Mouse (Mus musculus) liver, embryonic 14.5 days (tissue): ENCODE data around the gene Orc3. TPM values are rescaled to one million over a fixed set of nuclear protein-coding genes. Genes with fewer than 3 reads are reported as not detected.

ENCODE experiments used
- ATAC-seq: fragments of 200-750 bp; cut with Nextera tagmentation; 2 replicates; pipeline ENCODE4 v1.8.0; 2017; ENCODE audit warnings: moderate number of reproducible peaks, mild to moderate bottlenecking, moderate library complexity; ENCODE audit not compliant: insufficient read depth
- DNase-seq, 3 experiments: peaks; one replicate each; pipeline ENCODE4 v3.0.0-alpha.2; 2012 to 2013; ENCODE audit warnings: low read depth in 3 of 3, low spot score in 3 of 3
- H3K27ac ChIP-seq: fragments of 300-500 bp; sonication (generic); 2 replicates; pipeline ENCODE4 v1.5.1; 2014; ENCODE audit warnings: moderate library complexity, mild to moderate bottlenecking, control low read depth, inconsistent platforms
- H3K27me3 ChIP-seq: fragments of 300-500 bp; sonication (generic); 2 replicates; pipeline ENCODE4 v1.6.1; 2014; ENCODE audit warnings: mild to moderate bottlenecking, low read length, moderate library complexity; ENCODE audit not compliant: control insufficient read depth, insufficient read depth
- H3K36me3 ChIP-seq: fragments of 300-500 bp; sonication (generic); replicated peaks from 2 replicates; pipeline ENCODE4 v1.6.1; 2014; ENCODE audit warnings: low read depth; ENCODE audit not compliant: control insufficient read depth, insufficient read depth
- H3K4me1 ChIP-seq, 2 experiments: fragments of 200-500 bp in 1 of 2; fragments of 300-500 bp in 1 of 2; sonication (generic) in 1 of 2; replicated peaks; 2 replicates each; pipeline ENCODE4 v1.6.1; 2012 to 2014; ENCODE audit warnings: antibody characterized with exemption in 1 of 2, inconsistent platforms in 1 of 2, low read length in 1 of 2; ENCODE audit not compliant: control insufficient read depth in 2 of 2, insufficient read depth in 2 of 2
- H3K4me2 ChIP-seq: fragments of 300-500 bp; sonication (generic); 2 replicates; pipeline ENCODE4 v1.6.1; 2014; ENCODE audit warnings: low read depth, mild to moderate bottlenecking, control low read depth, moderate library complexity
- H3K4me3 ChIP-seq, 2 experiments: fragments of 200-500 bp in 1 of 2; fragments of 300-500 bp in 1 of 2; sonication (generic) in 1 of 2; 2 replicates each; pipeline ENCODE4 v1.5.1; 2012 to 2014; ENCODE audit warnings: low read depth in 2 of 2, low read length in 2 of 2, mild to moderate bottlenecking in 2 of 2, control low read depth in 1 of 2, inconsistent platforms in 1 of 2, moderate library complexity in 1 of 2; ENCODE audit not compliant: insufficient read depth in 1 of 2
- H3K9ac ChIP-seq: fragments of 300-500 bp; sonication (generic); replicated peaks from 2 replicates; pipeline ENCODE4 v1.6.1; 2014; ENCODE audit warnings: mild to moderate bottlenecking, control low read depth, moderate library complexity
- H3K9me3 ChIP-seq: fragments of 300-500 bp; sonication (generic); 2 replicates; pipeline ENCODE4 v1.6.1; 2016; ENCODE audit warnings: low read length, mixed read lengths; ENCODE audit not compliant: control insufficient read depth
- CTCF ChIP-seq: IDR thresholded peaks from 2 replicates; pipeline ENCODE4 v1.5.1; 2016; ENCODE audit warnings: antibody characterized with exemption, low read depth, control low read depth
- EP300 ChIP-seq: IDR thresholded peaks from 2 replicates; pipeline ENCODE4 v1.6.1; 2016; ENCODE audit warnings: antibody characterized with exemption, low read depth
- WGBS: fragments of 180-500 bp; shearing (Covaris S2); extraction: QIAGEN DNeasy Blood & Tissue Kit; methylation state at CpG from one replicate; pipeline ENCODE4 v1.1.7; 2014; ENCODE audit not compliant: insufficient replicate concordance; 5-methylcytosine and 5-hydroxymethylcytosine counted together
- polyA plus RNA-seq, 2 experiments: library from polyadenylated mRNA; depleted of rRNA in 1 of 2; stranded (reverse) in 1 of 2; unstranded in 1 of 2; fragments of >200 nt; fragmentation: Nextera tagmentation in 1 of 2; extraction: Ambion mirVana in 1 of 2; gene quantifications; 2 replicates each; pipeline versions ENCODE4 v1.2.1 to v1.2.3; 2012 to 2014

The Orc3 gene
- 14.7 and 21.9 TPM in 2 replicates for polyA plus RNA-seq (2012; rRNA removed)
- 45.0 and 48.8 TPM in 2 replicates for polyA plus RNA-seq (2014; fragmentation: Nextera tagmentation; extraction: Ambion mirVana)

DNA sequence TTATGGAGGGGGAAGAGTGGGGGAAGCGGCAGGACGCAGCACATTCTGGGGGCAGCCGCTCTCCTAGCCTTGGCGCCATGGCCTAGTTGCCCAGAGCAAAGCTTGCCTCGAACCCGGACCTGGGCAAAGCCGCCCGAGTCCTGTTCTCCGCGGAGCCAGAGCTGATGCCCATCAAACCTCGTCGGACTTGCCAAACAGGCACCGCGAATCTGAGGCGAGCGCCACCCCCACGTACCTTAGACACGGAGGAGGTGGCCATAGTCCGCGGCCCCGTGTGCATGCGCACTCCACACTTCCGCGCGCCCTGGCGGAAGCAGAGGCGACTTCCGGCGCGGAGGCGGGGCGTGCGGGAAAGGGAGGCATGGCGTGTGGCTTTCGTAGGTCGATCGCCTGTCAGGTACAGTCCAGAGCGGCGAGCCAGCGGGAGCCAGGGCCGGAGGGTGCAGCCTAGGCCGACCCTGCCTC, at the start of gene Orc3, which contains the start of gene Rars2:
TSS of gene Orc3 (minus strand) at position 315 of the 465 bp plus-strand sequence.
TSS of gene Rars2 (plus strand) at position 328 of the 465 bp plus-strand sequence.
- no peaks in the 10 kb centered on the region for H3K9me3 ChIP-seq
- peak within 1 kb of the TSS; percentile 80 to 86 for H3K4me3 ChIP-seq
- H3K4me2 ChIP-seq, result peak within 1 kb of the TSS; percentile 83
- peak; percentile 97 for ATAC-seq
- no peaks in the 10 kb centered on the region for H3K27me3 ChIP-seq
- H3K27ac ChIP-seq, result peak within 1 kb of the TSS; percentile 77
- H3K4me1 ChIP-seq, result peaks cover 14 to 18% of the 10 kb centered on the region in 2 experiments
- peak within 1 kb of the TSS; percentile 94 for H3K9ac ChIP-seq
- TF ChIP-seq CTCF (peak; percentile 61), EP300 (no peak)
- peak; percentile 87 to 89 (median 87) for DNase-seq
- H3K36me3 ChIP-seq, result no peaks in the 10 kb centered on the region; the same call in 1 of the 2 replicates
- WGBS, result under 1% methylated on average over 42 of the region's 42 CpGs

- Histone ChIP-seq H3K27ac (no peak overlapping the region), H3K9me3 (no peaks in the 10 kb centered on the region), H3K4me3 (no peak overlapping the region), H3K36me3 (peaks cover 8% of the 10 kb centered on the region), H3K4me2 (no peak overlapping the region), H3K9ac (no peak overlapping the region), H3K4me1 (no peaks in the 10 kb centered on the region), H3K27me3 (no peaks in the 10 kb centered on the region)
- 74% methylated on average over 6 of the region's 6 CpGs for WGBS
- TF ChIP-seq CTCF, result no peak
- TF ChIP-seq EP300, result no peak
- ATAC-seq (no peak), DNase-seq (no peak)
Observed at GRCm38 (mm10) chr4:34661927-34662326, 47.2 kb upstream of the Orc3 start.

DNA sequence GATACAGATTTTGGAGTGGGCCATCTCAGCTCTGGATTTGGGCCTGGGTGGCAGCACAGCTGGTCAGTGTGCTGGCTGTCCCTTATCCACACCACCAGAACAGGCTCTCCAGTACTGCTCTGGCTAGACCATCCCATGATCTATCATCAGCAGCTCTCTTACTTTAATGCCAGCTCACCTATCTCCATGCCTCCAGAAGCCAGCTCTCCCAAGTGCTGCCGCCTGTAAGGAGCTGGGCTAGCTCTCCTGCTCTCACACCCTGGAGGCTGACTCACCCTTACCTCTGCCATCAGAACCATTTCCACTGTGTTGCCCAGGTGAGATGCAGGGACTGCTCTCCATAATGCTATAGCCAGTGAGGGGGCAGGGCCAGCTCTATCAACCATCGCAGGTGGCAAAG, 46.8 kb upstream of the Orc3 start:
- no peak overlapping the region for H3K9ac ChIP-seq
- no peaks in the 10 kb centered on the region for H3K27me3 ChIP-seq
- H3K4me3 ChIP-seq, result no peak overlapping the region
- no peaks in the 10 kb centered on the region for H3K4me1 ChIP-seq
- ATAC-seq, result no peak; the same call in 1 of the 2 replicates
- TF ChIP-seq CTCF (no peak), EP300 (no peak)
- WGBS, result 82% methylated on average over 2 of the region's 2 CpGs
- no peak overlapping the region for H3K4me2 ChIP-seq
- H3K9me3 ChIP-seq, result no peaks in the 10 kb centered on the region
- peaks cover 8% of the 10 kb centered on the region for H3K36me3 ChIP-seq
- DNase-seq, result no peak
- no peak overlapping the region for H3K27ac ChIP-seq

- DNase-seq (no peak), ATAC-seq (no peak)
- H3K4me3 ChIP-seq, result no peak overlapping the region
- no peak for TF ChIP-seq CTCF
- TF ChIP-seq EP300, result no peak
- no peaks in the 10 kb centered on the region for H3K9me3 ChIP-seq
- H3K27ac ChIP-seq, result no peak overlapping the region
- WGBS, result 81% methylated on average over 2 of the region's 2 CpGs
- H3K4me1 ChIP-seq, result no peaks in the 10 kb centered on the region
- no peaks in the 10 kb centered on the region for H3K27me3 ChIP-seq
- H3K4me2 ChIP-seq, result no peak overlapping the region
- H3K36me3 ChIP-seq, result peaks cover 7% of the 10 kb centered on the region
- no peak overlapping the region for H3K9ac ChIP-seq
Observed at GRCm38 (mm10) chr4:34659012-34659411, 44.3 kb upstream of the Orc3 start.

GRCm38 (mm10) chr4:34656101-34656500, 41.4 kb upstream of the Orc3 start:
- Histone ChIP-seq H3K9ac (no peak overlapping the region), H3K9me3 (no peaks in the 10 kb centered on the region), H3K4me2 (no peak overlapping the region), H3K36me3 (peaks cover 10% of the 10 kb centered on the region), H3K27ac (no peak overlapping the region), H3K4me1 (no peaks in the 10 kb centered on the region), H3K27me3 (no peaks in the 10 kb centered on the region), H3K4me3 (no peak overlapping the region)
- DNase-seq, result no peak
- 78% methylated on average over 10 of the region's 10 CpGs for WGBS
- TF ChIP-seq EP300, result no peak
- no peak for TF ChIP-seq CTCF
- no peak for ATAC-seq
